Mouse (Mus musculus) neural tube, embryonic 15.5 days (tissue): ENCODE measurements around the gene Steap2. TPM values are rescaled to one million over a fixed set of nuclear protein-coding genes. Genes with fewer than 3 reads are reported as not detected.

ENCODE experiments used
- ATAC-seq: fragments of 200-750 bp; cut with Nextera tagmentation; 2 replicates; pipeline ENCODE4 v1.8.0; 2017; ENCODE audit warnings: mild to moderate bottlenecking, moderate TSS enrichment, moderate library complexity; ENCODE audit not compliant: low FRiP score
- H3K27ac ChIP-seq: fragments of 300-500 bp; sonication (generic); replicated peaks from 2 replicates; pipeline ENCODE4 v1.5.1; 2015; ENCODE audit warnings: mild to moderate bottlenecking, inconsistent platforms
- H3K27me3 ChIP-seq: fragments of 300-500 bp; sonication (generic); replicated peaks from 2 replicates; pipeline ENCODE4 v1.6.1; 2015; ENCODE audit warnings: inconsistent platforms
- H3K36me3 ChIP-seq: fragments of 300-500 bp; sonication (generic); 2 replicates; pipeline ENCODE4 v1.6.1; 2015; ENCODE audit warnings: inconsistent platforms
- H3K4me1 ChIP-seq: fragments of 300-500 bp; sonication (generic); 2 replicates; pipeline ENCODE4 v1.6.1; 2015; ENCODE audit warnings: inconsistent platforms
- H3K4me2 ChIP-seq: fragments of 300-500 bp; sonication (generic); 2 replicates; pipeline ENCODE4 v1.6.1; 2015; ENCODE audit warnings: inconsistent platforms, mild to moderate bottlenecking, moderate library complexity
- H3K4me3 ChIP-seq: fragments of 300-500 bp; sonication (generic); replicated peaks from 2 replicates; pipeline ENCODE4 v1.5.1; 2015; ENCODE audit warnings: mild to moderate bottlenecking, inconsistent platforms
- H3K9ac ChIP-seq: fragments of 300-500 bp; sonication (generic); replicated peaks from 2 replicates; pipeline ENCODE4 v1.6.1; 2015; ENCODE audit warnings: mild to moderate bottlenecking, inconsistent platforms
- H3K9me3 ChIP-seq: fragments of 300-500 bp; sonication (generic); replicated peaks from 2 replicates; pipeline ENCODE4 v1.6.1; 2016; ENCODE audit warnings: inconsistent platforms
- WGBS: fragments of 180-500 bp; shearing (Covaris S2); methylation state at CpG from one replicate; pipeline ENCODE4 v1.1.7; 2015; ENCODE audit warnings: mixed read lengths; 5-methylcytosine and 5-hydroxymethylcytosine counted together
- polyA plus RNA-seq: library from polyadenylated mRNA; unstranded; fragments of >200 nt; fragmentation: Nextera tagmentation; extraction: Ambion mirVana; gene quantifications from 2 replicates; pipeline ENCODE4 v1.2.1, GENCODE M21; 2015

Steap2 gene
- 6.8 and 6.9 TPM in 2 replicates for polyA plus RNA-seq

DNA sequence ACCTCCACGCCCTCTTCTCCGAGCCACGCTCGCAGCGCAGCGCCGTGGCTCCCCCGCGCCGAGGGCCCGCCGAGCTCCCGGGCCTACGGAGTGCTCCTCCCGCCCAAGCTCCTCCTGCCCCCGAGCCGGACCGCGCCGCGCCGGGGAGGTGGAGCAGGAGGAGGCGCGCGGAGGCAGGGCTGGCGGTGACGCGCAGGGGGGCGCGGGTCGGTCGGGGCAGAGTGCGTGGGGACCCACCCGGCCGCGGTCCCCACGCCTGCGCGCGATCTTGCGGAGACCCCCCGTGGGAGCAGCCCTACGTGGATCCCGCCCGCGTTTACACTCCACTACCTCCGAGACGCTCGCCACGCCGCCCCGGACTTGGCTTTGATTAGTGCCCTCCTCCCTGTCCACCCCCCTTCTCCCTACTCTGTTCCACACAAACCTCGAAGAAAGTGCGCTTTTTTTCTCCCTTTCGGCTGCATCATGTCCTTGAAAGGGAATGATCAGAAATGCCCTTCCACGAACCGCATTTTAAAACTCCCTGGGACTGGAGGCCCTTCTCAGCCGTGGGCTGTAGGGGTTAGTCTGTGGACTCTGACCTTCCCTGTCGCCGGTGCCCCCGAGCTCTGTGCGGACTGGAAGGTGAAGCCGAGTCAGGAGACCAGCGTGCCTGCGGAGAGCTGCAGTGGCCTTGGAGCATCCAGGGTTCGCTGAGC lies at the start of gene Steap2:
Gene Steap2, minus strand, starts transcription at position 623 of the 698 bp plus-strand sequence.
- Histone ChIP-seq H3K36me3 (no peaks in the 10 kb centered on the region), H3K4me3 (peak within 1 kb of the TSS; percentile 69), H3K9me3 (no peaks in the 10 kb centered on the region), H3K27ac (peak within 1 kb of the TSS; percentile 54; the same call in 1 of the 2 replicates), H3K9ac (peak within 1 kb of the TSS; percentile 79), H3K4me1 (peaks cover 14% of the 10 kb centered on the region; the same call in 1 of the 2 replicates), H3K4me2 (peak within 1 kb of the TSS; percentile 81), H3K27me3 (no peaks in the 10 kb centered on the region)
- ATAC-seq, result peak; percentile 91
- WGBS, result under 1% methylated on average over 60 of the region's 66 CpGs

DNA sequence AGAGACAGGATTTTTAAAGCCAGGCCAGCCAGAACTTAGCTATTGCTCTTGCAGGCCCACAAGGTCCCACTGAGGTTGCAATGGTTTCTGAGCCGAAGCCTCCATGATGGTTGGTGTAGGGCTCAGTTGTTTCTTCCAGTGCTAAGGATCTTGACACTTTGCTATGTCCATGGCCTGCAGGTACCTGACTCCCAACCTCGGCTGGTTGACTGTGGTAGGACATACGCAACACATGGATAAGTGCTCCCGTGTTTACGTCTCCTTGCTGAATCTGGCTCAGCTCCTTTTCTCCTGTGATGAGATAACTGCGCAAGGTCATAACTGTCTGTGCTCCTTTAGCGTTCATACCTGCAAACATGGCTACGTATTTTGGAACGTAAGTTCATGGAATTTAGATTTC lies 40.1 kb upstream of the Steap2 start:
- no peaks in the 10 kb centered on the region for H3K4me1 ChIP-seq
- no peaks in the 10 kb centered on the region for H3K27me3 ChIP-seq
- no peaks in the 10 kb centered on the region for H3K9me3 ChIP-seq
- no peak overlapping the region for H3K4me2 ChIP-seq
- H3K36me3 ChIP-seq, result no peaks in the 10 kb centered on the region
- H3K9ac ChIP-seq, result no peak overlapping the region
- ATAC-seq, result no peak
- H3K27ac ChIP-seq, result no peak overlapping the region
- H3K4me3 ChIP-seq, result no peak overlapping the region
- 98% methylated on average over 9 of the region's 9 CpGs for WGBS

DNA sequence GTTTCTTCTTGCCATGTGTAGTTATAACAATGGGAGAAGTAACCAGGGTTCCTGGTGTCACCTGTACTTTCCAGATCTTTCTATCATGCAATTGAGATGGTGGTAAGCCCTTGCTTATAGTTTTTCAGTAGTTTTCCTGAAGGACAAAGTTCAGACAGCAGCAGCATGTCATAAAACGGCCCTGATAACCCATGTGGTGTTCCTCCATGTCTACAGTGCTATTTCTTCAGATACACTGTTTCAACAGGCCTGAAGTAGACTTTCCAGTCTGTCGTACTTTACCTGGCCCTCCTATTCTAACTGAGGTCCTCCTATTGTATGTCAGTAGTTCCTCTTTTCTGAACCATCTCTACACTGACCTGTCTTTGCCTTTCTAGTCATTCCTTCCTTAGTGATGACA lies 38.5 kb upstream of the Steap2 start:
- ATAC-seq, result no peak
- Histone ChIP-seq H3K4me1 (no peaks in the 10 kb centered on the region), H3K9me3 (no peaks in the 10 kb centered on the region), H3K27ac (no peak overlapping the region), H3K27me3 (no peaks in the 10 kb centered on the region), H3K9ac (no peak overlapping the region), H3K4me2 (no peak overlapping the region), H3K4me3 (no peak overlapping the region), H3K36me3 (no peaks in the 10 kb centered on the region)
- WGBS, result 84% methylated on average over 2 of the region's 2 CpGs

DNA sequence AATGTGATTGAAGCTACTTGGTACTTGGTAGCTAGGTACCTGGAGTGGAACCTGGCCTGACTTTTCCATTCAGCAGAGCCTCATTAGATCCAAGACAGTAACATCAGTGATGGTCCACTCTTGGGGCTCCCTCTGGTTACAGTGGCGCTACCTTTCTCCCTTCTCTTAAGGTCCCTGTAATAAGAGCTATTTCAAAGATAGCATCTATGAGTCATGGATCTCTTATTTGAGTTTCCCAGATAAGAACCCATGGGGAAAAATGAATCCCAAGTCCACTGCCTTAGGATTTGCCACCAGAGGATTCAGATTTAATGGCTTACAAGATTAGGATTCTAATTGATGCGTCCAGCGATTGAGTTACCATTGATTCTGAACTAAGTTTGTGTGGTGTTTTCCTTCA lies 37.8 kb upstream of the Steap2 start:
- H3K9me3 ChIP-seq, result no peaks in the 10 kb centered on the region
- no peak overlapping the region for H3K4me3 ChIP-seq
- H3K27me3 ChIP-seq, result no peaks in the 10 kb centered on the region
- WGBS, result 96% methylated on average over 3 of the region's 3 CpGs
- ATAC-seq, result no peak
- H3K4me2 ChIP-seq, result no peak overlapping the region
- no peaks in the 10 kb centered on the region for H3K36me3 ChIP-seq
- H3K9ac ChIP-seq, result no peak overlapping the region
- H3K27ac ChIP-seq, result no peak overlapping the region
- H3K4me1 ChIP-seq, result no peaks in the 10 kb centered on the region

DNA sequence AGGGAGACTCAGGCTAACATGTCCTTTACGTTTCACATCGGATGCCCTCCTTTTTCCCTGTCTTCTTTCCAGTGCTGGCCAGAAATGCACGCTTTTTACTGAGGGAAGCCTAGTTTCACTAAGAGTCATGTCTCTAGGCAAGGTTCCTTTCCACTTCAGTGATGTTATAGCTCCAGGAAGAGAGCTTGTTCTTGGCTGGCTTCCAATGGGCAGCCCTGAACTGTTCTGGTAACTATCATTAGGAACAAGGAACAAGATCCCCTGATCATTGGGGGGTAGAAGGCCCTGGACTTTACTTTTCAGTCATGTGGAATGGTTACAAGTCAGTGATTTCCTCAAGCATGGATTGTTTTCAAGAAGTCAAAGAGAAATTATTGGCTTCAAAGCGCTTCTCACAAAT lies 35.5 kb upstream of the Steap2 start:
- ATAC-seq, result no peak
- Histone ChIP-seq H3K27ac (no peak overlapping the region), H3K4me3 (no peak overlapping the region), H3K4me1 (no peaks in the 10 kb centered on the region), H3K4me2 (no peak overlapping the region), H3K9ac (no peak overlapping the region), H3K9me3 (no peaks in the 10 kb centered on the region), H3K27me3 (no peaks in the 10 kb centered on the region), H3K36me3 (no peaks in the 10 kb centered on the region)
- WGBS, result 87% methylated on average over 4 of the region's 4 CpGs

DNA sequence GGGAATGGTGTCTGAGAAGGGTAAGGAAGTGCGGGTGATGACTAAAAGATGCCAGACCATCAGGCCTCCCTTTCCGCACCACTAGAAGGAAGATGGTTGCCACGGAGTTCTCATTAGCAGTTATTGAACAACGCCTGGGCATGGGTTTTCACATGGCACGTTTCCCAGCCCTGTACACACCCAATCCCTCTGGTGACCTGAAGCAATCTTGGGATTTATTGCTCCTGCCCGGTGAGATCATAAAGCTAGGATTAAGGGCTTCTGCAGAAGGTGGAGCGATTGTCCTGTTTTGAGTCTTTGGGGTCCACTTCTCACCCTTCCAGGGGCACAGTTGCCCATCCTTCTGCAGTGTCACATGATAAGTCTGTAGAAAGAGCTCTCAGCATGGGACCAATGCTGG lies 27.8 kb upstream of the Steap2 start:
- no peak overlapping the region for H3K9ac ChIP-seq
- H3K4me1 ChIP-seq, result no peaks in the 10 kb centered on the region
- 65% methylated on average over 7 of the region's 7 CpGs for WGBS
- no peaks in the 10 kb centered on the region for H3K9me3 ChIP-seq
- H3K27ac ChIP-seq, result no peak overlapping the region
- H3K27me3 ChIP-seq, result no peaks in the 10 kb centered on the region
- H3K4me3 ChIP-seq, result no peak overlapping the region
- ATAC-seq, result no peak
- H3K4me2 ChIP-seq, result no peak overlapping the region
- no peaks in the 10 kb centered on the region for H3K36me3 ChIP-seq

DNA sequence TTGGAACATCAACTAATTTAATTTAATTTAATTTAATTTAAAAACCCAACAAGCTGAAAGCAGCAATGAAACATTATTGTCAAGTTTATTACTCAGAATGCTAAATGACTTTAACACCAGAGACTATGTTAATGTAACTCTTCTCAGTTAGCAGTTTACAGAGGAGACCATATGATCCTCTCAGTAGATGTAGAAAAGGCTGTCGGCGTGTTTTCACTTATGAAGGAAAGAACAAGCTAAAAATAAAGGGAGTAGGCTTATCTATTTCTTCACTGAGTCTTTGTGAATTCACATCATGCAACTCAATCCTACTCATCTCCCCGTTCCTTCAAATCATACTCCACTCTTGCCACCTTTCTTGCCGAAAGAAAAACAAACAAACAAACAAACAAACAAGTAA lies 16.7 kb upstream of the Steap2 start:
- 83% methylated on average over 4 of the region's 4 CpGs for whole genome bisulfite sequencing

DNA sequence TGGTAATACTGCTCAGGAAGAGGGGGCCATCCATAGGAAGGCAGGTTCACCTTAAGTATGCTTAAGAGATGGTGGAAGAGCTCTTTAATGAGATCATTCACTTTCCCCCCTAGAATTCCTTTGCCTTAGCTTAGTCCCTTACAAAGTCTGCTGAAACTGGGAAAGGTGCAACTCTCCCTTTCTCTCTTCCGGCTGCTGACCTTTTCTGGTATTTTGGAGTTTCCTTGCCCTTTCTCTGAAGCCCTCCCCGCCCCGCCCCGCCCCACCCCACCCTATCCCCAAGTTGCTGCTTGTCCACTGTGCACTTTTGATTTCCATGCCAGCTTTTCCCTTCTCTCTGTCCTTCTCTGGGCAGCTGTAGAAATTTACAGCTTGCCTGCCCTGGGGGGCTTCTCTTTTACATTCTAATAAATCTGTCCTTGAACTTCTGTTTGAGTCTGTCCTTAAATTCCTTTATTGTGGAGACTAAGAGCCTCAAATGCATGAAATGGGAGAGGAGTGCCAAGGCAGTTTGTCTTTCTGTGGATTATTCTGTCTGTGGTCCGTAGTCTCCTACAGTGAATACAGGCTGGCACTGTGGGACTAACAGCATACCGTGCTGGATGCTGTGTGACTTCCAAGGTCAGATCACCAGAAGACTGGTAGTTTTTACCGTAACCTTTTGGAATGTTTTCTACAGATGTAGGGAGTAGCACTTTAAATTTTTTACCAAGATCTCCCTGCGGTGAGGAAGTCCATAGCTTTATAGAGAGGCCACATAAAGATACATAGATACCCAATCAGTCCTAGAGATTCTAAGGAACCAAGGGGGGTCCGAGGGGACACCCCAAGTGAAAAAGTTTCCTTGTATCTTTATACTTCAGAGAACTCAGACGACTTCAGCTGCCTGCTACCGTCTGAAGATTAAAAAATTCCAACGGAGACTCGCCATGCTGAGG lies 13.2 kb upstream of the Steap2 start:
- 0 out of 2 replicates have a peak, but pooled peaks cover 2% of the 10 kb centered on the region for H3K4me1 ChIP-seq
- H3K4me2 ChIP-seq, result no peak overlapping the region
- H3K27me3 ChIP-seq, result no peaks in the 10 kb centered on the region
- ATAC-seq, result no peak
- WGBS, result 47% methylated on average over 13 of the region's 13 CpGs
- no peak overlapping the region for H3K9ac ChIP-seq
- H3K4me3 ChIP-seq, result no peak overlapping the region
- H3K27ac ChIP-seq, result no peak overlapping the region
- no peaks in the 10 kb centered on the region for H3K36me3 ChIP-seq
- no peaks in the 10 kb centered on the region for H3K9me3 ChIP-seq

More for the DNA sequence above, 16.7 kb upstream of the Steap2 start:
- H3K4me3 ChIP-seq, result no peak overlapping the region
- H3K27me3 ChIP-seq, result no peaks in the 10 kb centered on the region
- 0 out of 2 replicates have a peak, but pooled peaks cover 2% of the 10 kb centered on the region for H3K4me1 ChIP-seq
- H3K9ac ChIP-seq, result no peak overlapping the region
- no peak overlapping the region for H3K4me2 ChIP-seq
- no peak for ATAC-seq
- H3K36me3 ChIP-seq, result no peaks in the 10 kb centered on the region
- H3K27ac ChIP-seq, result no peak overlapping the region
- H3K9me3 ChIP-seq, result no peaks in the 10 kb centered on the region

DNA sequence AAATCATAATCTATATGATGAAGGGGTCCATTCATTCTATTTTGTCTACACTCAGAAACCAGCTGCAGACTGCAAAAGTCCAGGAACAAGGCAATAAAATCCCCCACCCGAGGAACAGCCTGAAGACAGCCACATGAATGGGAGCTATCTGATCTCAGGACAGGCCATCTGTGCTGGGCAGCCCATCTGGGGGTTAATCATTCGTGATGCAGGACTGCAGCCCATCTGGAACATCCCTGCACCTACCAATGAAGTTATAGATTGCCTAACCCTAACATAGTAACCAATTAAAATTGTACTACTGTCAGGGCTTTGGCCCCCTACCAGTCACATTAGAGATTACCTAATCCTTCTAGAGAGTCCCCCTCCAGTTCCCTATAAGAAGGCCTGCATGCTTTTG lies 10.6 kb upstream of the Steap2 start:
- WGBS, result 18% methylated on average over 2 of the region's 2 CpGs
- Histone ChIP-seq H3K4me1 (0 out of 2 replicates have a peak, but pooled peaks cover 2% of the 10 kb centered on the region), H3K27me3 (no peaks in the 10 kb centered on the region), H3K27ac (no peak overlapping the region), H3K9me3 (no peaks in the 10 kb centered on the region), H3K4me3 (no peak overlapping the region), H3K4me2 (no peak overlapping the region), H3K36me3 (no peaks in the 10 kb centered on the region), H3K9ac (no peak overlapping the region)
- ATAC-seq, result no peak

DNA sequence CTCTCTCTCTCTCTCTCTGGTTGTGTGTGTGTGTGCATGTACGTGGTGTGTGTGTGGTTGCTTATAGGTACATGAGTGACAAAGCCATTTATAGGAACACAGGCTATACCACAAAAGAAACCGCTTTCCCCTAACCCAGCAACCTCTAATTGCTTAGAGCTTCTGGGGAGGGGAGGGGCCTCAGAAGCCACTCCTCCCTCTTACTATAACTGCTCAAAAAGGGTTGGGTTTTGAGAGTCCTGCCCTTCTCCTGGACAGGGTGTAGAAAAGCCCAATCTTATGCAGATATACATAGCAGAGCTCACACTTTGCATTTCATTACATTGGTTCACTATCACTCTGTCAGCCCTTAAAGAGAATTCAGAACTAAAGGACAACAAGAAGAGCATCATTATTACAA lies 6.0 kb upstream of the Steap2 start:
- Histone ChIP-seq H3K9me3 (no peaks in the 10 kb centered on the region), H3K27ac (no peak overlapping the region), H3K4me2 (no peak overlapping the region), H3K9ac (no peak overlapping the region), H3K4me3 (no peak overlapping the region), H3K4me1 (no peaks in the 10 kb centered on the region), H3K27me3 (no peaks in the 10 kb centered on the region), H3K36me3 (no peaks in the 10 kb centered on the region)
- ATAC-seq, result no peak
- WGBS, result 78% methylated on average over 2 of the region's 2 CpGs

DNA sequence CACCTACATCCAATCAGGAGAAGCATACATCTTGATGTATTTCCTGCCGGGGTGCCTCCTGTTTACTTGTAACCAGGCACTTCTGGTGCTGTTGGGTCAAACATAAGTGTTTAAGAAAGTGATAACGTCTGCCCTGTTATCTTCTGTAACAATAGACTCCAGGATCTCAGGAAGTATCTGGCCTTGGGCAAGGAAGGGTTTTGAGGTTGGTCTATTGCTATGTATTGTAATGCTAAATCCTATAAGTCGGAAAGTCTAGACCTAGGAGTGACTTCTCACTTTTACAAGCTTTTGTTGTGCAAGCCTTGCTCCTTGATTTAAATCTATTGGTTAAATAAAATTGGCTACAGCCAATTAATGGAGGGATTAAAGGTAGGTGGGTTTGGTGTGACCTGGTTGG lies 4.5 kb upstream of the Steap2 start:
- H3K4me1 ChIP-seq, result peaks cover 3% of the 10 kb centered on the region; the same call in 1 of the 2 replicates
- no peak overlapping the region for H3K4me3 ChIP-seq
- H3K36me3 ChIP-seq, result no peaks in the 10 kb centered on the region
- ATAC-seq, result no peak
- WGBS, result 79% methylated on average over 3 of the region's 3 CpGs
- no peak overlapping the region for H3K27ac ChIP-seq
- no peaks in the 10 kb centered on the region for H3K27me3 ChIP-seq
- H3K9ac ChIP-seq, result no peak overlapping the region
- no peak overlapping the region for H3K4me2 ChIP-seq
- H3K9me3 ChIP-seq, result no peaks in the 10 kb centered on the region
